Mouse (Mus musculus): Measurements from ENCODE around the gene Tmie. TPM values are rescaled to one million over a fixed set of nuclear protein-coding genes. Genes with fewer than 3 reads are reported as not detected.

Gene Tmie
- 0.94 TPM in 1 of 2 replicates, not detected in the other for total RNA-seq (2014; fragmentation: Nextera tagmentation)
- total RNA-seq (2017) = 0.88 TPM in 1 of 2 replicates, not detected in the other

GRCm38 (mm10) chr9:110879998-110880561 lies at the start of gene Tmie:
Gene Tmie, minus strand, starts transcription at chr9:110880113.
- ATAC-seq (replicated peaks; ENCODE audit: low FRiP score, low TSS enrichment, poor library complexity, severe bottlenecking) = 0 out of 2 replicates have a peak, but pooled peaks have one; percentile 8

GRCm38 (mm10) chr9:110922759-110923158 lies 42.8 kb upstream of the Tmie start:
- peak; percentile 67; the same call in 1 of the 2 replicates for ATAC-seq (replicated peaks; ENCODE audit: low FRiP score, low TSS enrichment, poor library complexity, severe bottlenecking)

GRCm38 (mm10) chr9:110920665-110921419 lies 40.9 kb upstream of the Tmie start:
- ATAC-seq (replicated peaks; ENCODE audit: low FRiP score, low TSS enrichment, poor library complexity, severe bottlenecking) = no peak

- no peak for ATAC-seq (replicated peaks; ENCODE audit: low FRiP score, low TSS enrichment, poor library complexity, severe bottlenecking)
Measured at GRCm38 (mm10) chr9:110916786-110917185, 36.9 kb upstream of the Tmie start, which contains the start of gene Fam240a. Gene Fam240a, minus strand, starts transcription at chr9:110916861.

- no peak for ATAC-seq (replicated peaks; ENCODE audit: low FRiP score, low TSS enrichment, poor library complexity, severe bottlenecking)
Measured at GRCm38 (mm10) chr9:110915466-110915865, 35.6 kb upstream of the Tmie start.

GRCm38 (mm10) chr9:110914631-110915236 lies 34.8 kb upstream of the Tmie start:
- no peak for ATAC-seq (replicated peaks; ENCODE audit: low FRiP score, low TSS enrichment, poor library complexity, severe bottlenecking)

- no peak for ATAC-seq (replicated peaks; ENCODE audit: low FRiP score, low TSS enrichment, poor library complexity, severe bottlenecking)
Measured at GRCm38 (mm10) chr9:110909371-110909967, 29.6 kb upstream of the Tmie start.

GRCm38 (mm10) chr9:110908631-110909016 lies 28.7 kb upstream of the Tmie start:
- no peak for ATAC-seq (replicated peaks; ENCODE audit: low FRiP score, low TSS enrichment, poor library complexity, severe bottlenecking)

GRCm38 (mm10) chr9:110907838-110908630 lies 28.1 kb upstream of the Tmie start:
- no peak for ATAC-seq (replicated peaks; ENCODE audit: low FRiP score, low TSS enrichment, poor library complexity, severe bottlenecking)

- no peak for ATAC-seq (replicated peaks; ENCODE audit: low FRiP score, low TSS enrichment, poor library complexity, severe bottlenecking)
Measured at GRCm38 (mm10) chr9:110907201-110907837, 27.4 kb upstream of the Tmie start.

GRCm38 (mm10) chr9:110902271-110902670 lies 22.4 kb upstream of the Tmie start:
- ATAC-seq (replicated peaks; ENCODE audit: low FRiP score, low TSS enrichment, poor library complexity, severe bottlenecking) = no peak

GRCm38 (mm10) chr9:110901204-110901603 lies 21.3 kb upstream of the Tmie start:
- no peak for ATAC-seq (replicated peaks; ENCODE audit: low FRiP score, low TSS enrichment, poor library complexity, severe bottlenecking)

- no peak for ATAC-seq (replicated peaks; ENCODE audit: low FRiP score, low TSS enrichment, poor library complexity, severe bottlenecking)
Measured at GRCm38 (mm10) chr9:110899451-110900008, 19.6 kb upstream of the Tmie start.

GRCm38 (mm10) chr9:110896595-110896994 lies 16.7 kb upstream of the Tmie start:
- no peak for ATAC-seq (replicated peaks; ENCODE audit: low FRiP score, low TSS enrichment, poor library complexity, severe bottlenecking)

GRCm38 (mm10) chr9:110895994-110896393 lies 16.1 kb upstream of the Tmie start:
- ATAC-seq (replicated peaks; ENCODE audit: low FRiP score, low TSS enrichment, poor library complexity, severe bottlenecking) = no peak

- ATAC-seq (replicated peaks; ENCODE audit: low FRiP score, low TSS enrichment, poor library complexity, severe bottlenecking) = peak; percentile 31; the same call in 1 of the 2 replicates
Measured at GRCm38 (mm10) chr9:110895507-110895906, 15.6 kb upstream of the Tmie start.

- ATAC-seq (replicated peaks; ENCODE audit: low FRiP score, low TSS enrichment, poor library complexity, severe bottlenecking) = no peak
Measured at GRCm38 (mm10) chr9:110893429-110893828, 13.5 kb upstream of the Tmie start.

- no peak for ATAC-seq (replicated peaks; ENCODE audit: low FRiP score, low TSS enrichment, poor library complexity, severe bottlenecking)
Measured at GRCm38 (mm10) chr9:110892552-110892951, 12.6 kb upstream of the Tmie start.
